ENCODE assay signal across 15 mouse cellular contexts in genomic region chr1:87881726-87882125, GRCm38 (mm10). TPM values are rescaled to one million over a fixed set of nuclear protein-coding genes. Genes with fewer than 3 reads are reported as not detected.
DNase-seq lines count a peak whose midpoint lies in the region; ATAC-seq lines count a peak whose summit lies in the region.
"Had no signal": no experiment of that assay in that cellular context is flagged by ENCODE, and none has a peak within 500 bp of the region (broad histone marks: within the 10 kb centered on the region; RNA-seq: fewer than 3 reads in every experiment).

No protein-coding gene starts in this region.

- no peaks in the 10 kb centered on the region for H3K27me3 ChIP-seq in heart, embryonic 15.5 days
- H3K27me3 ChIP-seq in lung, embryonic 15.5 days = no peaks in the 10 kb centered on the region
- no peaks in the 10 kb centered on the region for H3K27me3 ChIP-seq in embryonic facial prominence, embryonic 15.5 days
- H3K27me3 ChIP-seq: limb, embryonic 15.5 days; midbrain, embryonic 15.5 days had no signal

- DNase-seq in heart, postnatal 36 days = no peak
- no peak for DNase-seq in lung, postnatal 10 days
- DNase-seq in R1 (ENCODE audit: low read depth, low spot score) = peak; percentile 31
- DNase-seq in frontal cortex, postnatal 14 days (ENCODE audit: low spot score in 2 of 2) = no peak
- DNase-seq: cerebellum, postnatal 14 days; kidney, adult 9 months; thymus, postnatal 4 days had no signal

- intact Hi-C loops in heart, postnatal 36 days (cut with DNase I) = loop anchor here (2.0 kb wide), 2 partner anchors 13 to 27 kb away; no protein-coding TSS in a partner anchor

- no peaks in the 10 kb centered on the region for H3K9me3 ChIP-seq in heart, embryonic 15.5 days (replicated peaks)
- H3K9me3 ChIP-seq in lung, embryonic 15.5 days = no peaks in the 10 kb centered on the region
- H3K9me3 ChIP-seq in embryonic facial prominence, embryonic 15.5 days (replicated peaks) = no peaks in the 10 kb centered on the region
- H3K9me3 ChIP-seq: forebrain, embryonic 10.5 days; limb, embryonic 15.5 days; midbrain, embryonic 15.5 days had no signal

- ATAC-seq in heart, embryonic 15.5 days (replicated peaks; ENCODE audit: insufficient number of reproducible peaks, insufficient read depth, low FRiP score, low read depth) = no peak
- ATAC-seq in lung, embryonic 15.5 days (ENCODE audit: borderline replicate concordance, extremely low read depth, low FRiP score, low TSS enrichment) = no peak
- no peak for ATAC-seq in embryonic facial prominence, embryonic 15.5 days (ENCODE audit: insufficient number of reproducible peaks, low FRiP score, low TSS enrichment, low read depth)
- ATAC-seq in CD4-positive, CD25-positive, alpha-beta regulatory T cell, adult 4 months = no peak
- ATAC-seq: midbrain, embryonic 15.5 days had no signal

- H3K9ac ChIP-seq in heart, embryonic 15.5 days = no peak overlapping the region
- H3K9ac ChIP-seq in lung, embryonic 15.5 days = no peak overlapping the region
- H3K9ac ChIP-seq in embryonic facial prominence, embryonic 15.5 days = no peak overlapping the region
- H3K9ac ChIP-seq: limb, embryonic 15.5 days; midbrain, embryonic 15.5 days had no signal

- H3K4me3 ChIP-seq in heart, embryonic 15.5 days = no peak overlapping the region
- H3K4me3 ChIP-seq in lung, embryonic 15.5 days = no peak overlapping the region
- H3K4me3 ChIP-seq in embryonic facial prominence, embryonic 15.5 days (replicated peaks) = no peak overlapping the region
- H3K4me3 ChIP-seq: forebrain, embryonic 10.5 days; limb, embryonic 15.5 days; midbrain, embryonic 15.5 days had no signal

- no peak overlapping the region for H3K4me2 ChIP-seq in heart, embryonic 15.5 days
- H3K4me2 ChIP-seq in lung, embryonic 15.5 days = no peak overlapping the region
- no peak overlapping the region for H3K4me2 ChIP-seq in embryonic facial prominence, embryonic 15.5 days (replicated peaks)
- H3K4me2 ChIP-seq: limb, embryonic 15.5 days; midbrain, embryonic 15.5 days had no signal

- peak overlapping the region; percentile 95 for H3K27ac ChIP-seq in heart, embryonic 15.5 days
- peak overlapping the region; percentile 94; the same call in 1 of the 2 replicates for H3K27ac ChIP-seq in lung, embryonic 15.5 days
- H3K27ac ChIP-seq in embryonic facial prominence, embryonic 15.5 days (replicated peaks) = peak overlapping the region; percentile 63
- H3K27ac ChIP-seq: forebrain, embryonic 10.5 days; limb, embryonic 15.5 days; macrophage; midbrain, embryonic 15.5 days had no signal

- WGBS in heart, embryonic 15.5 days = 39% methylated on average over 4 of the region's 4 CpGs
- 42% methylated on average over 4 of the region's 4 CpGs for WGBS in lung, embryonic 15.5 days
- 41% methylated on average over 4 of the region's 4 CpGs for WGBS in embryonic facial prominence, embryonic 15.5 days

- peaks cover 50% of the 10 kb centered on the region for H3K4me1 ChIP-seq in heart, embryonic 15.5 days (replicated peaks)
- H3K4me1 ChIP-seq in lung, embryonic 15.5 days = peaks cover 49% of the 10 kb centered on the region
- peaks cover 45% of the 10 kb centered on the region for H3K4me1 ChIP-seq in embryonic facial prominence, embryonic 15.5 days

- peaks cover 12% of the 10 kb centered on the region for H3K36me3 ChIP-seq in heart, embryonic 15.5 days
- peaks cover 18% of the 10 kb centered on the region for H3K36me3 ChIP-seq in lung, embryonic 15.5 days
- H3K36me3 ChIP-seq in embryonic facial prominence, embryonic 15.5 days = peaks cover 16% of the 10 kb centered on the region
- H3K36me3 ChIP-seq: midbrain, embryonic 15.5 days had no signal

RNA-seq across cellular contexts. Expression of gene Dgkd, which starts 28.6 kb away (rescaled TPM):
- 19.7 and 24.7 TPM in 2 replicates for polyA plus RNA-seq in heart, embryonic 15.5 days (2015; fragmentation: Nextera tagmentation; extraction: Ambion mirVana)
- 10 to 100 TPM; 51.1 to 56.3 TPM for total RNA-seq in heart, postnatal 36 days (2021)
- 29.6 and 33.5 TPM in 2 replicates for polyA plus RNA-seq in lung, embryonic 15.5 days (2015; fragmentation: Nextera tagmentation; extraction: Ambion mirVana)
- 28.9 and 29.8 TPM in 2 replicates for polyA plus RNA-seq in embryonic facial prominence, embryonic 15.5 days (2015; fragmentation: Nextera tagmentation; extraction: Ambion mirVana)
- 10 to 100 TPM; 38.7 to 57.0 TPM for polyA plus RNA-seq in CD4-positive, CD25-positive, alpha-beta regulatory T cell, adult 4 months (2017; shearing (Covaris generic))
